Mouse (Mus musculus) layer of hippocampus, adult 9-10 months (tissue): ENCODE measurements around the gene Arhgap27.
"Not testable (repeated sequence)": the region's sequence is repeated elsewhere in the genome, so short reads cannot be mapped to it uniquely, and the experiment has no call there.

Experiments used
- DNase-seq: peaks from one replicate; pipeline ENCODE4 v3.0.0; 2022; ENCODE audit warnings: low spot score

Arhgap27 gene

DNA sequence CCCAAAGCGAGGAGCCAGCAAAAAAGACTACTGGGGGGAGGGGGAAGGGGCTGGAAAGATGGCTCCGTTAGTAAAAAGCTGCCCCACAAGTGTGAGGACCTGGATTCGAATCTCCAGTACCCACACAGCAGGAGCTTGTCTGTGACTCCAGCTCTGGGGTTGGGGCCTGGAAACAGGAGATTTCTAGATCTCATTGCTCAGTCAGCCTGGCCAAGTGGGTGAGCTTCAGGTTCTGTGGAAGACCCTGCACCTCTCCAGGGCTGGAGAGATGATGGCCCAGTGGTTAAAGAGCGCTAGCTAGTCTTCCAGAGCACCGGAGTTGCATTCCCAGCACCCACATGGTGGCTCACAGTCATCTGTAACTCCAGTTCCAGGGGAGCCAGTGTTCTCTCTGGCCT is 70.6 kb downstream of the Arhgap27 start:
- DNase-seq = no peak

DNA sequence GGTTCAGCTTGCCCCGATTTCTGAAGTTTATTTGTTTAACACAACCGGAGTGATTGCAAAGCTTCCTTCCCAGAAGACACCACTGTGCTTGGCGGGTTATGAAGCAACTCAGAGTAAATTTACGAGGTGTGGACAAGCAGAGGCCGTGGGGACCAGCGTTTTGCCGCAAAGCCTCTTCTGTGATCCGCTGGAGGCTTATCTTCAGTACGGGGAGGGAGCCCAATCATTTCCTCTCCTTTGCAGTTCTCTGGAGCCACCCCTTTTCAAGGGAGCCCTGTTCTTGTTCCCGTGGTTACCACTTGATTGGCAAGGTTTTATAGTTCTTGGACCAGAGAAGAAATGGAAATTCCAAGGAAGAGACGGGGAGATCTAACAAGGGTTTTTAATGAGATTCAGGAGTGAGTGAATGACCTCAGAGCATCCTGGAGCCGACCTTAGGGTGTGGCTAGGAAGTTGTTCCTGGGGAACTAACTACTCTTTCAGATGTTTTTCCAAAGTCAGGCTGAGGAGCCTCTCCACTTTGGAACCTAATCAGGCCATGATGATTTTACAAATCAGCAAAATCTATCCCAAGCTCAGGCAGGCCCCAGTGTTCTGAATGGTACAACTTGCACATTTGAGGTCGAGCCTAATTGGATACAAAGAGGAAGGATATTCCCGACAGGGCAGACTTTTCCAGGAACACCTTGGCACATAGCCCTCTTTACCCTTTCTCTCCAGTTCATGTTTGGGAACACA is 71.2 kb downstream of the Arhgap27 start:
- DNase-seq = no peak

DNA sequence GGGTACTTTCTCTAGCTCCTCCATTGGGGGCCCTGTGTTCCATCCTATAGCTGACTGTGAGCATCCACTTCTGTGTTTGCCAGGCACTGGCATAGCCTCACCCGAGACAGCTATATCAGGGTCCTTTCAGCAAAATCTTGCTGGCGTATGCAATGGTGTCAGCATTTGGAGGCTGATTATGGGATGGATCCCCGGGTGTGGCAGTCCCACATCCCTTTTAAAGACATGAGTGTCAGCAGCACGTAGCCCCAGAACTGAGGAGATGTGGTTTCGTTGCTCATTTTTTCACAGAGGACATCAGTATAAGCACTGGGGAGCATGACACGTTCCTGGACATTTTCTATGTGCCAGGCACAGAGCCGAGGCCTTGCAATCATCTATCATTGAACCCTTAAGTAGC is 72.7 kb downstream of the Arhgap27 start:
- not testable (repeated sequence) for DNase-seq

DNA sequence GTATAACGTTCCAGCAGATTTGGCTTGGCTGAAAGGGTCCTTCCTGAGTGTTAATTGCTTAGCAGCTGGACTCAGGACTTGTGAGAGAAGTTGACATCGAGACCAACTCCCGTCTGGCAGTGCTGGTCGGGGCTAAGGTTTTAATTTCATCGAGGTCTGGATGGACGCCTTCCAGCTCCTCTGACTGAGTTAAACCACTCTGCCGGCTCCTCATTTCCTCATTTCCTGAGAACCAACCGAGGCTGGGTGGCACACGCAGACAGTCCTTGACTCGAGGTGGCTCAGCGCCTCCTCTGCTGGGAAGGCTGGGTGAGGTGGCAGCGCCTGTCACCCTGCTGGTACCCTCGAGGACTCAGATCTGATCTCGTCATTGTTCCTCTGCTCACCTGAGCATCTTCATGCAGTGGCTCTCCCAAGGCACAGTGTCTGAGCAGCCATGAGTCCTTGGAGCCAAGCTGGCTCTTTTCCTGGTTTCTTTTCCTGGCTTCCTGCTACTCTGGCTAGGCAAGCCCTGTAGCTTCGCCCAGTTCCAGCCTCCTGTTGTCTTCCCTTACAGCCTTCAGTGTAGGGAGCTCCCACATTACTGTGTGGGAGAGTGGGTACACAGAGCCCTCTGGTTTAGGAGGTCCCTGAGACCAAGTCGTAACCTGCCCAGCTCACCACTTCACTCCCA is 75.1 kb downstream of the Arhgap27 start:
- no peak for DNase-seq

DNA sequence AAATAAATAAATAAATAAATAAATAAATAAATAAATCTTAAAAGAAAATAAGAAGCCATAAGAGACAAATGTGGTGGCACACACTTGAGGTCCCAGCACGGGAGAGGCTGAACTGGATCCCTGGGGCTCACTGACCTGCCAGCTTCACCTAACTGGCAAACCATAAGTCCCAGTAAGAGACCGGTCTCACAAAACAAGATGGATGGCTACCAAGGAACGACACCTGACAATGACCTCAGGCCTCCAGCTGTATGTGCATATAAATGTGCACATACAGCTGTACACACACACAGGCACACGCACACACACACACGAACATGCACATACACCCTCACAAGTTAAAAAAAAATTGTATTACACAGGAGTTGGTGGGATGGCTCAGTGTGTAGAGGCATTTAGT is 76.6 kb downstream of the Arhgap27 start:
- no peak for DNase-seq

DNA sequence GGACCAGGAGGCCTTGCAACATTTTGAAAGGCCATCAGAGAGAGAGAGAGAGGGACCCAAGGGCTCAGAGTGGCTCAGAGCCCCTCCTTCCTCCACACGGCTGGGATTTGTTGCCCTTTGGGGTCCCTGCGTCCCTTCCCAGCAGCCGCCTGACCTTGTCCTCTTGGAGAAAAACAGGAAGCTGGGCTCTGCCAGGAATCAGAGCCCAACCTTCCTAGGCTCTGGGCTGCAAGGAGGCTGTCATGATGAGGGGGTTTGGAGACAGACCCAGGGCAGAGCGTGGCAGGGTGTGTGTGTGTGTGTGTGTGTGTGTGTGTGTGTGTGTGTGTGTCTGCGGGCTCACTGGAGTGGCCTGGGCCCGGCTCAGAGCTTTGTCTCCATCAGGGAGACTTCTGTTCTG is 77.5 kb downstream of the Arhgap27 start:
- DNase-seq = no peak

DNA sequence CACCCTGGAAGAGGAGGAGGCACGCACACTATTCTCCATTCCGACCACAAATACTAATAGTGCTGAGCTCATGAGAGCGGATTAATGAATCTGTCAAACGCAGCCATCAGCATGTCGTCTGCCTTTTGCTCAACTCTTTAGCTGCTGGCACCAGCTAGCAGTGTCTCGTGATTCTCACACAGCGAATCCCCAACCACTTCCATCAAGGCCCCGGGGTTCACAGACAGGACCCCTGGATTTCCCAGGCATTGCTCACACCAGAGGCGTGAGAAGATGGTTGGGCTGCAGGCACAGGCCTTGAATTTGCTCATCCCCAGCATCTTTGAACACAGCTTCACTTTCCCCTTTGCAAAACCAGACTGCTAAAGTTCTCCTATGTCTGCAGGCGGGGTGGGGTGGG is 78.2 kb downstream of the Arhgap27 start:
- DNase-seq = no peak

DNA sequence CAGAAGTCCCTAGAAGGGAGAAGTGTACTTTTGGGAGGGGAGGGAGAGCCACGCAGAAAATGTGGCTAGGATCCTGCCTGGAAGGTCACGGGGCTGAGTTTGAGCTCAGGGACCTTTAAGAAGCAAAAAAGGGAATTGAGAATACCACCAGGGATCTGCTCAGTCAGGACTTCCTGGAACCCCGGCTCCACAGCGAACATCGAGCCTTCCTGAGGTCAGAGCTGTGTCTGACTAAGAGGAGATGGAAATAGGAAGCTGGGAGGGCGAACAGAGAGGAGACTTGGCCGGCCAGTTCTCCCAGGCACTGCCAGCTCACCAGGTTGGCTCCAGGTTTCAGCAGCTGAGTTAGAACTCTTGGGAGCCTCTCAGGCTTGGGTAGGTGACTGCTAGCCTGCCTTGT is 81.7 kb downstream of the Arhgap27 start:
- no peak for DNase-seq
